15 mouse cellular contexts compared by ENCODE assay signal in the genomic region with DNA sequence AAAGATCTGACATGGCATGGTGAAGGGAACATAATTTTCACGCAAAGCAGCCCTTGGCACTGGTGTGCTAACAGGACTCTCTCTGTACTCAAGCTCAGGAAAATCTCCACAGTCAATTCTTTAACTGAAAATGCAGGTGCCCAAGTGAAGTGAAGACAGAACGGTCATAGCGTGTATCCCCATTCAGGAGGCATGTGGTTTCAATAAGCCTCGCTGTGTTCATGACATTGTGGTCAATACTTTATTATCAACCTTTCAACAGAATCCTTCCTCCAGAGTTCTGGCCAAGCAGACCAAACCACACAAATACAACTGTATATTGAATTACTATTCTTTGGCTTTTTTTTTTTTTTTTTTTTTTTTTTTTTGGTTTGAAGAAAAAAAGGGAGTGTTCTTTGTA.
"Had no signal": no experiment of that assay in that cellular context is flagged by ENCODE, and none has a peak within 500 bp of the region (broad histone marks: within the 10 kb centered on the region; RNA-seq: fewer than 3 reads in every experiment).

No protein-coding gene starts in this region.

- H3K9me3 ChIP-seq: midbrain, embryonic 10.5 days; midbrain, embryonic 12.5 days; midbrain, embryonic 15.5 days; neural tube, embryonic 12.5 days had no signal

- H3K4me2 ChIP-seq: lung, embryonic 14.5 days; midbrain, embryonic 12.5 days; midbrain, embryonic 15.5 days; neural tube, embryonic 12.5 days had no signal

- H3K9ac ChIP-seq: liver, embryonic 14.5 days; lung, embryonic 14.5 days; midbrain, embryonic 12.5 days; midbrain, embryonic 15.5 days; neural tube, embryonic 12.5 days had no signal

- H3K27me3 ChIP-seq: midbrain, embryonic 15.5 days; neural tube, embryonic 12.5 days had no signal

- ATAC-seq: midbrain, embryonic 15.5 days had no signal

- H3K36me3 ChIP-seq: midbrain, embryonic 10.5 days; midbrain, embryonic 12.5 days; midbrain, embryonic 15.5 days; neural tube, embryonic 12.5 days had no signal

- DNase-seq: lung, adult 18-20 months; lung, embryonic 14.5 days; lung, postnatal 10 days; lung, postnatal 4 days; right cerebral cortex, postnatal 25 days; right cerebral cortex, postnatal 4 days; spleen, adult 18-20 months; thymus, adult 18-20 months; thymus, postnatal 25 days; thymus, postnatal 4 days had no signal

- H3K4me3 ChIP-seq: midbrain, embryonic 10.5 days; midbrain, embryonic 12.5 days; midbrain, embryonic 15.5 days; neural tube, embryonic 12.5 days had no signal

- H3K27ac ChIP-seq: liver, embryonic 14.5 days; midbrain, embryonic 10.5 days; midbrain, embryonic 12.5 days; midbrain, embryonic 15.5 days; neural tube, embryonic 12.5 days had no signal
